Mouse (Mus musculus) small intestine, adult 2 months (tissue): ENCODE measurements around the gene Pan3.

Experiments
- CTCF ChIP-seq: fragments of 200-500 bp; IDR thresholded peaks from 2 replicates; pipeline ENCODE4 v1.5.1; 2012; ENCODE audit warnings: low read depth, mild to moderate bottlenecking, control low read depth, inconsistent platforms, low read length, moderate library complexity, mixed read lengths; ENCODE audit not compliant: insufficient replicate concordance, insufficient read length; ENCODE audit errors: extremely low read depth
- POLR2A ChIP-seq: fragments of 200-500 bp; IDR thresholded peaks from 2 replicates; pipeline ENCODE4 v1.6.1; 2012; ENCODE audit warnings: low read depth, mild to moderate bottlenecking, control low read depth, inconsistent platforms, low read length, moderate library complexity

DNA sequence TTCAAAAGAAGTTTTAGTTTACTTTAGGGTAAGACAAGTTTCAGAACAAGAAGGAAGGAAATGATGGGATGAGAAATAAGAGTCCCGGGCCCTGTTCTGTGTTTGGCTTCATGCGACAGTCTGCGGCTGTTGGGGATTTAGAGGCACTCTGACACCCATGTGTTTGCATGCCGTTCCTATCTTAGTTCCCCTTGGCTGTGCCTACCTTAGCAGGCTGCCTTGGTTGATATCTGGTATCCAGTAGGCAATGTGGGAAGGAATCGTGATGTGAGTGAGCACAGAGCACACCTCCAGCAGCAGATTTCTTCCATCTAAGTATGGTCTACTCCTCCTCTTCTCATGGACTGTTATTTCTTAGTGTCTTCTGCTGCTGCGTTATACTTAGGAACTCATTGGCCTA, 102.1 kb downstream of the Pan3 start:
- no peak for TF ChIP-seq CTCF
- TF ChIP-seq POLR2A = no peak
